Mouse (Mus musculus): Measurements from ENCODE around the gene Maml2. TPM values are rescaled to one million over a fixed set of nuclear protein-coding genes. Genes with fewer than 3 reads are reported as not detected.
A peak's percentile ranks its signal among the peaks of the same experiment; 100 is the strongest.

Gene Maml2
- polyA plus RNA-seq, 1 experiment from 2014 or later: 4.3 TPM

- no peak overlapping the region for H3K27ac ChIP-seq (replicated peaks)
- H3K27me3 ChIP-seq (ENCODE audit: control insufficient read depth, insufficient read depth, low read length): no peaks in the 10 kb centered on the region
- no peak for ATAC-seq (ENCODE audit: low FRiP score, low TSS enrichment)
- WGBS: 83% methylated on average over 2 of the region's 2 CpGs
- H3K4me2 ChIP-seq (replicated peaks; ENCODE audit: low read depth): no peak overlapping the region
- H3K9ac ChIP-seq (ENCODE audit: low read length): no peak overlapping the region
- TF ChIP-seq CTCF (IDR thresholded peaks at IDR 0.05; ENCODE audit: low read depth) (no peak), EP300 (optimal IDR thresholded peaks at IDR 0.05) (no peak)
- DNase-seq (ENCODE audit: low spot score): no peak
- no peaks in the 10 kb centered on the region for H3K36me3 ChIP-seq (ENCODE audit: control insufficient read depth, insufficient read depth, low read length)
- H3K4me1 ChIP-seq (replicated peaks; ENCODE audit: control insufficient read depth, insufficient read depth): no peaks in the 10 kb centered on the region
- H3K9me3 ChIP-seq (ENCODE audit: control insufficient read depth, low read length): no peaks in the 10 kb centered on the region
- no peak overlapping the region for H3K4me3 ChIP-seq (ENCODE audit: low read depth, low read length)
These were observed 16.2 kb downstream of the Maml2 start for GRCm38 (mm10) chr9:13313923-13314322.

DNA sequence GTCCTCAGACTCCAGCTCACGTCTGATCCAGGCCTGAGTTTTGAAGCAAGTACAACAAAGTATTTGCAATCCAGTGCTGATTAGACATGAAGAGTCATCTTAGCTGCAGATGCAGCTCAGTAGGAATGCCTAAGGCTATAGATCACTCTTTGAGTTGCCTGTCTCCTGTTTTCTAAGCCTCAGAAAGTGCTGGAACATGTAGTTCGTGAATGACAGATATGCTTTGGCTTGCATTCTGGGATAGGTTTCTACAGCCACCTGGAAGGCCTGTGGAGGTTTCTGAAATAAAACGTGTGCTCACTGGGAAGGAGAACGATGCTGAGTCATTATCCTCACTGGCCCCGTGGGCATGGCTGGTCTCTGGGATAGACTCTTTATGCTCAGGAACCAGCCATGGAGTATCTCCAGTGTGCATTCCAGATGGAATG, 16.8 kb downstream of the Maml2 start:
- 52% methylated on average over 5 of the region's 5 CpGs for WGBS
- H3K27ac ChIP-seq (replicated peaks): no peak overlapping the region
- TF ChIP-seq EP300 (optimal IDR thresholded peaks at IDR 0.05) (no peak), CTCF (IDR thresholded peaks at IDR 0.05; ENCODE audit: low read depth) (no peak)

GRCm38 (mm10) chr9:13315393-13315792, 17.6 kb downstream of the Maml2 start:
- H3K36me3 ChIP-seq (ENCODE audit: control insufficient read depth, insufficient read depth, low read length): no peaks in the 10 kb centered on the region
- 68% methylated on average over 5 of the region's 5 CpGs for WGBS
- TF ChIP-seq CTCF (IDR thresholded peaks at IDR 0.05; ENCODE audit: low read depth) (no peak), EP300 (optimal IDR thresholded peaks at IDR 0.05) (no peak)
- no peak overlapping the region for H3K27ac ChIP-seq (replicated peaks)
- no peaks in the 10 kb centered on the region for H3K9me3 ChIP-seq (ENCODE audit: control insufficient read depth, low read length)
- H3K9ac ChIP-seq (ENCODE audit: low read length): no peak overlapping the region
- no peaks in the 10 kb centered on the region for H3K27me3 ChIP-seq (ENCODE audit: control insufficient read depth, insufficient read depth, low read length)
- no peak overlapping the region for H3K4me3 ChIP-seq (ENCODE audit: low read depth, low read length)
- DNase-seq (ENCODE audit: low spot score) (no peak), ATAC-seq (ENCODE audit: low FRiP score, low TSS enrichment) (no peak)
- H3K4me1 ChIP-seq (replicated peaks; ENCODE audit: control insufficient read depth, insufficient read depth): no peaks in the 10 kb centered on the region
- no peak overlapping the region for H3K4me2 ChIP-seq (replicated peaks; ENCODE audit: low read depth)

More for the DNA sequence above, 16.8 kb downstream of the Maml2 start:
- ATAC-seq (ENCODE audit: low FRiP score, low TSS enrichment): no peak
- H3K4me1 ChIP-seq (replicated peaks; ENCODE audit: control insufficient read depth, insufficient read depth): no peaks in the 10 kb centered on the region
- H3K9ac ChIP-seq (ENCODE audit: low read length): no peak overlapping the region
- H3K4me3 ChIP-seq (ENCODE audit: low read depth, low read length): no peak overlapping the region
- no peak for DNase-seq (ENCODE audit: low spot score)
- no peak overlapping the region for H3K4me2 ChIP-seq (replicated peaks; ENCODE audit: low read depth)
- no peaks in the 10 kb centered on the region for H3K27me3 ChIP-seq (ENCODE audit: control insufficient read depth, insufficient read depth, low read length)
- no peaks in the 10 kb centered on the region for H3K9me3 ChIP-seq (ENCODE audit: control insufficient read depth, low read length)
- H3K36me3 ChIP-seq (ENCODE audit: control insufficient read depth, insufficient read depth, low read length): no peaks in the 10 kb centered on the region

GRCm38 (mm10) chr9:13319566-13319965, 21.8 kb downstream of the Maml2 start:
- no peak for TF ChIP-seq CTCF (IDR thresholded peaks at IDR 0.05; ENCODE audit: low read depth)
- no peak for TF ChIP-seq EP300 (optimal IDR thresholded peaks at IDR 0.05)
- no peaks in the 10 kb centered on the region for H3K36me3 ChIP-seq (ENCODE audit: control insufficient read depth, insufficient read depth, low read length)
- no peak overlapping the region for H3K4me3 ChIP-seq (ENCODE audit: low read depth, low read length)
- no peaks in the 10 kb centered on the region for H3K27me3 ChIP-seq (ENCODE audit: control insufficient read depth, insufficient read depth, low read length)
- ATAC-seq (ENCODE audit: low FRiP score, low TSS enrichment) (no peak), DNase-seq (ENCODE audit: low spot score) (no peak)
- no peak overlapping the region for H3K27ac ChIP-seq (replicated peaks)
- H3K4me2 ChIP-seq (replicated peaks; ENCODE audit: low read depth): no peak overlapping the region
- H3K9ac ChIP-seq (ENCODE audit: low read length): no peak overlapping the region
- 92% methylated on average over 2 of the region's 2 CpGs for WGBS
- peaks cover 5% of the 10 kb centered on the region for H3K4me1 ChIP-seq (replicated peaks; ENCODE audit: control insufficient read depth, insufficient read depth)
- H3K9me3 ChIP-seq (ENCODE audit: control insufficient read depth, low read length): no peaks in the 10 kb centered on the region

GRCm38 (mm10) chr9:13320800-13321364, 23.1 kb downstream of the Maml2 start:
- H3K4me1 ChIP-seq (replicated peaks; ENCODE audit: control insufficient read depth, insufficient read depth): peaks cover 5% of the 10 kb centered on the region
- no peak for ATAC-seq (ENCODE audit: low FRiP score, low TSS enrichment)
- H3K9me3 ChIP-seq (ENCODE audit: control insufficient read depth, low read length): no peaks in the 10 kb centered on the region
- no peak overlapping the region for H3K4me3 ChIP-seq (ENCODE audit: low read depth, low read length)
- H3K9ac ChIP-seq (ENCODE audit: low read length): no peak overlapping the region
- H3K27me3 ChIP-seq (ENCODE audit: control insufficient read depth, insufficient read depth, low read length): no peaks in the 10 kb centered on the region
- TF ChIP-seq EP300 (optimal IDR thresholded peaks at IDR 0.05) (no peak), CTCF (IDR thresholded peaks at IDR 0.05; ENCODE audit: low read depth) (no peak)
- no peaks in the 10 kb centered on the region for H3K36me3 ChIP-seq (ENCODE audit: control insufficient read depth, insufficient read depth, low read length)
- DNase-seq (ENCODE audit: low spot score): no peak
- no peak overlapping the region for H3K4me2 ChIP-seq (replicated peaks; ENCODE audit: low read depth)
- no peak overlapping the region for H3K27ac ChIP-seq (replicated peaks)
- whole genome bisulfite sequencing: 74% methylated on average over 5 of the region's 5 CpGs

- peak overlapping the region; percentile 19 for H3K27ac ChIP-seq (replicated peaks)
- TF ChIP-seq CTCF (IDR thresholded peaks at IDR 0.05; ENCODE audit: low read depth) (no peak), EP300 (optimal IDR thresholded peaks at IDR 0.05) (no peak)
- H3K4me2 ChIP-seq (replicated peaks; ENCODE audit: low read depth): no peak overlapping the region
- H3K9ac ChIP-seq (ENCODE audit: low read length): no peak overlapping the region
- no peaks in the 10 kb centered on the region for H3K36me3 ChIP-seq (ENCODE audit: control insufficient read depth, insufficient read depth, low read length)
- no peaks in the 10 kb centered on the region for H3K9me3 ChIP-seq (ENCODE audit: control insufficient read depth, low read length)
- H3K27me3 ChIP-seq (ENCODE audit: control insufficient read depth, insufficient read depth, low read length): no peaks in the 10 kb centered on the region
- no peak overlapping the region for H3K4me3 ChIP-seq (ENCODE audit: low read depth, low read length)
- H3K4me1 ChIP-seq (replicated peaks; ENCODE audit: control insufficient read depth, insufficient read depth): peaks cover 5% of the 10 kb centered on the region
- 48% methylated on average over 2 of the region's 2 CpGs for WGBS
- ATAC-seq (ENCODE audit: low FRiP score, low TSS enrichment) (no peak), DNase-seq (ENCODE audit: low spot score) (no peak)
These were observed 25.3 kb downstream of the Maml2 start for GRCm38 (mm10) chr9:13323074-13323473.

All from stomach, postnatal 0 days (tissue).